Mouse (Mus musculus) skeletal muscle tissue, postnatal 0 days (tissue): ENCODE results near the gene BC005561. TPM values are rescaled to one million over a fixed set of nuclear protein-coding genes. Genes with fewer than 3 reads are reported as not detected.

Source experiments
- polyA plus RNA-seq: library from polyadenylated mRNA; unstranded; fragments of >200 nt; fragmentation: Nextera tagmentation; extraction: Ambion mirVana; gene quantifications from 2 replicates; pipeline ENCODE4 v1.2.1, GENCODE M21; 2015

The BC005561 gene
- polyA plus RNA-seq, result 5.2 and 6.0 TPM in 2 replicates

DNA sequence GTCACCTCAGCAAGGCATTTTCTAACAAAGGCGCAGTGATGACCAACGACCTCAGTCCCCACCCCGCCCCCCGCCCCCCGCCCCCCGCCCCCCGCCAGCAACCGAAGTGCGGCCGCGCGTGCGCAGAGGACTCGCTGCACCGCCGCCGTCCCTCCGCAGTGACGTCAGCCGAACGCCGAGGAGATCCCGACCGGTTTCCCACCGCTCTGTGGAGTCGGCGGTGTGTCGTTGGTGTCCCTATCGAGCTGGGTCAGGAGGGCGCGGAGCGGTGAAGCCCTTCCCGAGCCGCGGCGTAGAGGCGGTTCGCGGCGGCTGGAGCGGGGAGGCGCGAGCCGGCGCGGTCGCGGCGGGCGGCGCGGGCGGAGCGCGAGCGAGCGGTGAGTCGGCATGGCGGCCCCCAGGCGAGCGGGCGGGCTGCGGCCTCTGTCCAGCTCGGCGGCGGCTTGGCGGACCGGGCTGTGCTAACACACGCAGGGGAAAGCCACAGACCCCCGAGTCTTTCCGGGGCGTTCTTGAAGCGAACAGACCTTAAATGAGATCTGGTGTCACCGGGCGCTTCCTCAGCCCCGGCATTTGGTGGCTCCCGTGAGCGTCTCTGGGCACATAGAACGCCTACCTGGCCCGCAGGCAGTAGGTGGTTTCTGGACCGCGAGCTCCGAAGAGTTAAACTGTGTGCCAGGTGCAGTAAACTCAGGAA lies at the start of gene BC005561:
TSS of gene BC005561 (plus strand) at position 158 of the 697 bp plus-strand sequence.

DNA sequence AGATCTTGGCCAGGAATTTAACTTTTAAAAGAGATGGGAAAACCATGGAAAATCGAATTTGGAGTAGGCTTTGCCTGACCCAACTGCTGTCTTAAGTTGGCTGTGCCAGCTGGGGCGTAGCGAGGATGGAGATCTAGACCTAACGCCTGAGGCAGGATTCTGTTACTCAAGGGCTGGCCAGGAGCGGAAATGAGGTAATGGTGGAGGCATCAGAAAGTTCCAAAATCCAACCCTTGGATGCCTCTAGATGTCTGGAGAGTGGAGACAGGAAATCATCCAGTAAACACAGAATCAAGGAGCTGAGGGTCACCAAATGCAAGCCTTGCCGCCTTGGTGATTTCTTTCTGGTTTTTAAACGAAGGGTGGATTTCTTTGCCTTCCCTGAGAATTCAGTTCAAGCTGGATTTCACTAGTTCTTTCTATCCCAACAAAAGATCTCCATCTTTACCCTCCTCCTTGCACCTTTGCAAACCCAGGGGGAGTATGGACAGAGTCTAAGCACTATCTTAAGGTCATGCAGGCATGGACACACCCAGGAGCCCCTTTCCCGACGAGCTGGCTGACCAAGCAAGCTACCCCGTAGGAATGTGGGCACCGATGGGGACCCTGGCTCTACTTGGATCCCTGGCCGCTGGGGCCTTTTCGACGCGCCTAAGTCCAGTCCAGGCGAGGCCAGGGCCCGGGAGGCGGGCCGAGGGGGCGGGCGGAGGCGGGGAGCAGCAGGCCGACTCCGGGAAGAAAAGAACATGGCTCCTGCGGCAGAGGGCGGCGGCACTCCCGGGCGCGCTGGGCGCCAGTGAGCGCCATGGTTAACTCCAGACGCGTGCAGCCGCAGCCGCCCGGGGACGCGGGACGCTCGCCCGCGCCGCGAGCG lies 49.1 kb upstream of the BC005561 start, which contains the start of gene Pkd2:
TSS of gene Pkd2 (plus strand) at position 619 of the 874 bp plus-strand sequence.

Other genes with a start within 250 kb of the BC005561 start
- 0.42 and 6.6 TPM in 2 replicates for gene Ibsp, start 209.2 kb upstream of the BC005561 start, polyA plus RNA-seq
- gene Mepe, start 183.0 kb upstream of the BC005561 start, polyA plus RNA-seq, result not detected in 2 replicates
- 3.2 and 10.0 TPM in 2 replicates for gene Spp1, start 73.2 kb upstream of the BC005561 start, polyA plus RNA-seq
- 7.2 and 7.5 TPM in 2 replicates for gene Pkd2, start 48.9 kb upstream of the BC005561 start, polyA plus RNA-seq